Mouse (Mus musculus): ENCODE data around the gene Svs1. TPM values are rescaled to one million over a fixed set of nuclear protein-coding genes. Genes with fewer than 3 reads are reported as not detected.

Gene Svs1
- total RNA-seq (2023; ENCODE audit: inconsistent age), result not detected in 4 replicates

GRCm38 (mm10) chr6:48986444-48986990, at the start of gene Svs1:
TSS of gene Svs1 (plus strand) at chr6:48986861.

GRCm38 (mm10) chr6:48974663-48975062, 12.0 kb upstream of the Svs1 start, which contains the start of gene Doxl2:
TSS of gene Doxl2 (plus strand) at chr6:48974963.

GRCm38 (mm10) chr6:49036275-49037267, 49.9 kb downstream of the Svs1 start, which contains the start of gene Gpnmb:
TSS of gene Gpnmb (plus strand) at chr6:49036546.

Other genes starting within 250 kb of the Svs1 start
- gene Gimap1, start 247.8 kb upstream of the Svs1 start, total RNA-seq (2023; ENCODE audit: inconsistent age), result 126 to 141 TPM (median 129 TPM) in 4 replicates
- 106 to 120 TPM (median 116 TPM) in 4 replicates for gene Gimap5, start 240.7 kb upstream of the Svs1 start, total RNA-seq (2023; ENCODE audit: inconsistent age)
- gene Gimap3, start 216.0 kb upstream of the Svs1 start, total RNA-seq (2023; ENCODE audit: inconsistent age), result 168 to 194 TPM (median 174 TPM) in 4 replicates
- 0.61 to 2.8 TPM (median 1.3 TPM) in 4 replicates for gene Tmem176a, start 145.9 kb upstream of the Svs1 start, total RNA-seq (2023; ENCODE audit: inconsistent age)
- gene Tmem176b, start 145.4 kb upstream of the Svs1 start, total RNA-seq (2023; ENCODE audit: inconsistent age), result 0.58 to 4.3 TPM (median 2.2 TPM) in 4 replicates
- not detected in 4 replicates for gene Aoc1, start 114.0 kb upstream of the Svs1 start, total RNA-seq (2023; ENCODE audit: inconsistent age)
- not detected in 4 replicates for gene 1600015I10Rik, start 57.0 kb upstream of the Svs1 start, total RNA-seq (2023; ENCODE audit: inconsistent age)
- gene Doxl2, start 11.9 kb upstream of the Svs1 start, total RNA-seq (2023; ENCODE audit: inconsistent age), result not detected in 4 replicates
- not detected in 4 replicates for gene Gpnmb, start 49.7 kb downstream of the Svs1 start, total RNA-seq (2023; ENCODE audit: inconsistent age)
- 39.9 to 52.0 TPM (median 48.0 TPM) in 4 replicates for gene Malsu1, start 86.9 kb downstream of the Svs1 start, total RNA-seq (2023; ENCODE audit: inconsistent age)
- 1.1 to 2.7 TPM (median 1.5 TPM) in 4 replicates for gene Igf2bp3, start 228.1 kb downstream of the Svs1 start, total RNA-seq (2023; ENCODE audit: inconsistent age)